Mouse (Mus musculus) forebrain, embryonic 14.5 days (tissue): ENCODE data around the gene Kcng4. TPM values are rescaled to one million over a fixed set of nuclear protein-coding genes. Genes with fewer than 3 reads are reported as not detected.

Experiments used
- ATAC-seq: fragments of 200-750 bp; cut with Nextera tagmentation; 2 replicates; pipeline ENCODE4 v1.8.0; 2017; ENCODE audit warnings: mild to moderate bottlenecking, moderate library complexity
- DNase-seq: peaks from one replicate; pipeline ENCODE4 v3.0.0-alpha.2; 2015; ENCODE audit warnings: low spot score
- H3K27ac ChIP-seq: fragments of 300-500 bp; sonication (generic); 2 replicates; pipeline ENCODE4 v1.5.1; 2014; ENCODE audit warnings: low read depth, mild to moderate bottlenecking, control low read depth, low read length, moderate library complexity
- H3K27me3 ChIP-seq: fragments of 300-500 bp; sonication (generic); replicated peaks from 2 replicates; pipeline ENCODE4 v1.6.1; 2014; ENCODE audit warnings: low read length, control low read depth, mixed read lengths; ENCODE audit not compliant: control insufficient read depth, insufficient read depth
- H3K36me3 ChIP-seq: fragments of 300-500 bp; sonication (generic); 2 replicates; pipeline ENCODE4 v1.6.1; 2014; ENCODE audit warnings: low read length, control low read depth; ENCODE audit not compliant: control insufficient read depth, insufficient read depth
- H3K4me1 ChIP-seq: fragments of 300-500 bp; sonication (generic); 2 replicates; pipeline ENCODE4 v1.6.1; 2014; ENCODE audit warnings: antibody characterized with exemption, low read length, control low read depth; ENCODE audit not compliant: control insufficient read depth, insufficient read depth
- H3K4me2 ChIP-seq: fragments of 300-500 bp; sonication (generic); 2 replicates; pipeline ENCODE4 v1.6.1; 2014; ENCODE audit warnings: mild to moderate bottlenecking, control low read depth, low read length
- H3K4me3 ChIP-seq: fragments of 300-500 bp; sonication (generic); 2 replicates; pipeline ENCODE4 v1.5.1; 2014; ENCODE audit warnings: low read depth, low read length, control low read depth
- H3K9ac ChIP-seq: fragments of 300-500 bp; sonication (generic); 2 replicates; pipeline ENCODE4 v1.6.1; 2014; ENCODE audit warnings: mild to moderate bottlenecking, low read length, control low read depth, moderate library complexity
- H3K9me3 ChIP-seq: fragments of 300-500 bp; sonication (generic); replicated peaks from 2 replicates; pipeline ENCODE4 v1.6.1; 2016; ENCODE audit warnings: low read length, control low read depth, mixed read lengths; ENCODE audit not compliant: control insufficient read depth
- WGBS: fragments of 180-500 bp; shearing (Covaris S2); extraction: QIAGEN DNeasy Blood & Tissue Kit; methylation state at CpG from one replicate; pipeline ENCODE4 v1.1.7; 2014; 5-methylcytosine and 5-hydroxymethylcytosine counted together
- polyA plus RNA-seq: library from polyadenylated mRNA; unstranded; fragments of >200 nt; fragmentation: Nextera tagmentation; extraction: Ambion mirVana; gene quantifications from 2 replicates; pipeline ENCODE4 v1.2.1, GENCODE M21; 2014

Kcng4 gene
- 0.20 and 0.21 TPM in 2 replicates for polyA plus RNA-seq

GRCm38 (mm10) chr8:119635378-119635777 is at the start of gene Kcng4:
Gene Kcng4 (minus strand): TSS chr8:119635680.
- Histone ChIP-seq H3K4me3 (no peak within 1 kb of the TSS), H3K4me2 (no peak within 1 kb of the TSS), H3K36me3 (no peaks in the 10 kb centered on the region), H3K9me3 (no peaks in the 10 kb centered on the region), H3K27ac (no peak within 1 kb of the TSS), H3K9ac (no peak within 1 kb of the TSS), H3K4me1 (no peaks in the 10 kb centered on the region), H3K27me3 (0 out of 2 replicates have a peak, but pooled peaks cover 11% of the 10 kb centered on the region)
- WGBS: 34% methylated on average over 6 of the region's 6 CpGs
- no peak for ATAC-seq
- DNase-seq: no peak

GRCm38 (mm10) chr8:119679184-119679583 is 43.7 kb upstream of the Kcng4 start:
- no peaks in the 10 kb centered on the region for H3K27me3 ChIP-seq
- no peak overlapping the region for H3K4me3 ChIP-seq
- H3K27ac ChIP-seq: no peak overlapping the region
- H3K9ac ChIP-seq: no peak overlapping the region
- DNase-seq (no peak), ATAC-seq (no peak)
- no peak overlapping the region for H3K4me2 ChIP-seq
- 61% methylated on average over 14 of the region's 14 CpGs for WGBS
- no peaks in the 10 kb centered on the region for H3K36me3 ChIP-seq
- no peaks in the 10 kb centered on the region for H3K4me1 ChIP-seq
- H3K9me3 ChIP-seq: no peaks in the 10 kb centered on the region

GRCm38 (mm10) chr8:119678138-119678843 is 42.8 kb upstream of the Kcng4 start:
- no peaks in the 10 kb centered on the region for H3K27me3 ChIP-seq
- H3K4me3 ChIP-seq: no peak overlapping the region
- H3K4me2 ChIP-seq: peak overlapping the region; percentile 36; the same call in 1 of the 2 replicates
- H3K4me1 ChIP-seq: no peaks in the 10 kb centered on the region
- DNase-seq (peak; percentile 50), ATAC-seq (peak; percentile 48; the same call in 1 of the 2 replicates)
- no peaks in the 10 kb centered on the region for H3K9me3 ChIP-seq
- 4% methylated on average over 18 of the region's 18 CpGs for WGBS
- no peak overlapping the region for H3K27ac ChIP-seq
- no peak overlapping the region for H3K9ac ChIP-seq
- no peaks in the 10 kb centered on the region for H3K36me3 ChIP-seq

- Histone ChIP-seq H3K4me3 (no peak overlapping the region), H3K4me1 (no peaks in the 10 kb centered on the region), H3K27ac (no peak overlapping the region), H3K9me3 (no peaks in the 10 kb centered on the region), H3K36me3 (no peaks in the 10 kb centered on the region), H3K4me2 (no peak overlapping the region), H3K27me3 (no peaks in the 10 kb centered on the region), H3K9ac (no peak overlapping the region)
- WGBS: 18% methylated on average over 8 of the region's 8 CpGs
- no peak for ATAC-seq
- peak; percentile 91 for DNase-seq
These were observed 40.9 kb upstream of the Kcng4 start for GRCm38 (mm10) chr8:119676389-119676788.

GRCm38 (mm10) chr8:119675457-119675856 is 40.0 kb upstream of the Kcng4 start:
- Histone ChIP-seq H3K4me3 (no peak overlapping the region), H3K27ac (no peak overlapping the region), H3K4me2 (no peak overlapping the region), H3K9me3 (no peaks in the 10 kb centered on the region), H3K9ac (no peak overlapping the region), H3K4me1 (no peaks in the 10 kb centered on the region), H3K27me3 (no peaks in the 10 kb centered on the region), H3K36me3 (no peaks in the 10 kb centered on the region)
- 61% methylated on average over 5 of the region's 5 CpGs for WGBS
- DNase-seq: no peak
- ATAC-seq: no peak

- Histone ChIP-seq H3K27ac (no peak overlapping the region), H3K9me3 (no peaks in the 10 kb centered on the region), H3K9ac (no peak overlapping the region), H3K4me3 (no peak overlapping the region), H3K27me3 (no peaks in the 10 kb centered on the region), H3K36me3 (no peaks in the 10 kb centered on the region), H3K4me1 (no peaks in the 10 kb centered on the region), H3K4me2 (no peak overlapping the region)
- ATAC-seq (no peak), DNase-seq (no peak)
- WGBS: 72% methylated on average over 10 of the region's 11 CpGs
These were observed 38.6 kb upstream of the Kcng4 start for GRCm38 (mm10) chr8:119673976-119674555.

- ATAC-seq (no peak), DNase-seq (peak; percentile 11)
- no peaks in the 10 kb centered on the region for H3K36me3 ChIP-seq
- no peak overlapping the region for H3K4me3 ChIP-seq
- H3K4me2 ChIP-seq: no peak overlapping the region
- no peaks in the 10 kb centered on the region for H3K27me3 ChIP-seq
- no peaks in the 10 kb centered on the region for H3K4me1 ChIP-seq
- no peak overlapping the region for H3K9ac ChIP-seq
- WGBS: 65% methylated on average over 16 of the region's 16 CpGs
- H3K27ac ChIP-seq: no peak overlapping the region
- no peaks in the 10 kb centered on the region for H3K9me3 ChIP-seq
These were observed 35.1 kb upstream of the Kcng4 start for GRCm38 (mm10) chr8:119670419-119671091.

GRCm38 (mm10) chr8:119669284-119669683 is 33.8 kb upstream of the Kcng4 start:
- Histone ChIP-seq H3K9ac (no peak overlapping the region), H3K4me3 (no peak overlapping the region), H3K27ac (no peak overlapping the region), H3K4me1 (no peaks in the 10 kb centered on the region), H3K36me3 (no peaks in the 10 kb centered on the region), H3K9me3 (no peaks in the 10 kb centered on the region), H3K27me3 (no peaks in the 10 kb centered on the region), H3K4me2 (no peak overlapping the region)
- no peak for DNase-seq
- ATAC-seq: no peak
- 58% methylated on average over 12 of the region's 12 CpGs for WGBS

- ATAC-seq: no peak
- H3K36me3 ChIP-seq: no peaks in the 10 kb centered on the region
These were observed 33.0 kb upstream of the Kcng4 start for GRCm38 (mm10) chr8:119668447-119668846.

More at GRCm38 (mm10) chr8:119668447-119668846, 33.0 kb upstream of the Kcng4 start:
- no peaks in the 10 kb centered on the region for H3K9me3 ChIP-seq
- DNase-seq: no peak
- no peak overlapping the region for H3K4me2 ChIP-seq
- H3K27ac ChIP-seq: no peak overlapping the region
- H3K27me3 ChIP-seq: no peaks in the 10 kb centered on the region
- H3K9ac ChIP-seq: no peak overlapping the region
- H3K4me3 ChIP-seq: no peak overlapping the region
- WGBS: 53% methylated on average over 9 of the region's 9 CpGs
- H3K4me1 ChIP-seq: no peaks in the 10 kb centered on the region
